Mouse (Mus musculus) cerebellum, adult 2 months (tissue): ENCODE measurements around the gene Atad2b.

Experiments
- CTCF ChIP-seq: fragments of 200-500 bp; IDR thresholded peaks from 2 replicates; pipeline ENCODE4 v1.5.1; 2011; ENCODE audit warnings: low read depth, mild to moderate bottlenecking, control low read depth, low read length, moderate library complexity, borderline replicate concordance; ENCODE audit not compliant: insufficient read depth
- POLR2A ChIP-seq: fragments of 200-500 bp; IDR thresholded peaks from 2 replicates; pipeline ENCODE4 v1.6.1; 2011; ENCODE audit warnings: low read length, control low read depth, borderline replicate concordance; ENCODE audit not compliant: insufficient read depth

GRCm38 (mm10) chr12:4906476-4906875 lies 10.7 kb upstream of the Atad2b start:
- TF ChIP-seq CTCF = no peak
- no peak for TF ChIP-seq POLR2A
